Mouse (Mus musculus) urinary bladder, adult 2 months (tissue): ENCODE measurements around the gene Rnf145. TPM values are rescaled to one million over a fixed set of nuclear protein-coding genes. Genes with fewer than 3 reads are reported as not detected.

Experiments
- polyA plus RNA-seq: library from polyadenylated mRNA; depleted of rRNA; stranded (reverse); fragments of >200 nt; gene quantifications from 2 replicates; pipeline ENCODE4 v1.2.3, GENCODE M21; 2012; rRNA removed

The Rnf145 gene
- polyA plus RNA-seq, 1 experiment = 99.8 TPM

Other genes with a start within 250 kb of the Rnf145 start
- 0.09 and 0.11 TPM in 2 replicates for gene Il12b, start 118.9 kb upstream of the Rnf145 start, polyA plus RNA-seq
- 43.9 and 50.8 TPM in 2 replicates for gene Ublcp1, start 48.5 kb upstream of the Rnf145 start, polyA plus RNA-seq
- 9.6 and 10.6 TPM in 2 replicates for gene Ebf1, start 98.4 kb downstream of the Rnf145 start, polyA plus RNA-seq